Mouse (Mus musculus) adrenal gland, adult 2 months (tissue): ENCODE measurements around the gene Sumo2. TPM values are rescaled to one million over a fixed set of nuclear protein-coding genes. Genes with fewer than 3 reads are reported as not detected.
A peak's percentile ranks its signal among the peaks of the same experiment; 100 is the strongest.
"Not testable (repeated sequence)": the region's sequence is repeated elsewhere in the genome, so short reads cannot be mapped to it uniquely, and the experiment has no call there.

Experiments used
- DNase-seq: peaks from one replicate; pipeline ENCODE4 v3.0.0; 2021
- polyA plus RNA-seq: library from polyadenylated mRNA; depleted of rRNA; stranded (reverse); fragments of >200 nt; gene quantifications from 2 replicates; pipeline ENCODE4 v1.2.3, GENCODE M21; 2012
- total RNA-seq, 2 experiments: library from RNA; stranded (reverse); gene quantifications; 2 replicates each; pipeline ENCODE4 v1.2.3; 2021

Gene Sumo2
- total and polyA plus RNA-seq, 3 experiments, result 15.9 to 251 (median 241) TPM

GRCm38 (mm10) chr11:115519581-115519980, 16.5 kb downstream of the Sumo2 start:
- DNase-seq, result no peak

DNA sequence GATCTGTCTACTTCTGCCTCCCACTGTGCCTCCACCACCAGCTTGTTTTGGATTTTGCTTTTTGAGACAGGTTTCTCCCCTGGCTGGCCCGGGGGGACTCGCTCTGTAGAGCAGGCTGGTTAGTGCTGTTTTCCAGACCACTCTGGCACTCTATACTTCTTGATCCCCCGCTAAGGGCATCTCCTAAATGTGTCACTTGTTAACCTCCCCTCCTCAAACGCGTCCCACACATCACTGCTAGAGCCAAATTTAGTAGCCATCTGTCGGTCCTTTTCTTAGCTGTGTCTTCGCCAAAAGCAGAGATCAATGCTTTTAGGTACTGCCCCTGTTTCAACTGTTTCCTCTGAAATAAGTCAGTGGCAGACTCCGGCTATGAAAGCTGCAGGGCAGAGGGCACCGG, 17.4 kb downstream of the Sumo2 start:
- no peak for DNase-seq

DNA sequence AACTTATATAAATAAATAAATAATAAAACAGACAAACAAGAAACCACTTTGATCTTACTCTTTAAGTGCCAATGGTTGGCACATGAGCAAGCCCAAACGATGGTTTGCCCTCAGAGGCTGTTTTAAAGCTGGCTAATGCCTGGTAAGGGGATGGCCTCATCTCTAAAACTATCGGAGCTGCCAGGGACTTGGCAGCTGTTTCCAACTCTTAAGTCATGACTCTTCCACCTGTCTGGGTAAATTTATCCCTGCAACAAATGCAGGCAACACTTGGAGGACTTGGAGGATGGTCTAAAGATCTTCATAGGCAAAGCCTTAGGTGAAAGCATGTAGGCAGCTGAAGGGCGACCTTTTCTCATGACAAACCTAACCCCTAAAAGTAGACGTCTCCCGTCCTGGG, 19.1 kb downstream of the Sumo2 start:
- DNase-seq, result no peak

- DNase-seq, result no peak
These were observed 21.1 kb downstream of the Sumo2 start for GRCm38 (mm10) chr11:115515021-115515420.

GRCm38 (mm10) chr11:115514238-115514663, 21.8 kb downstream of the Sumo2 start, which contains the start of gene Jpt1:
TSS of gene Jpt1 (minus strand) at chr11:115514387.
- DNase-seq, result peak; percentile 99

DNA sequence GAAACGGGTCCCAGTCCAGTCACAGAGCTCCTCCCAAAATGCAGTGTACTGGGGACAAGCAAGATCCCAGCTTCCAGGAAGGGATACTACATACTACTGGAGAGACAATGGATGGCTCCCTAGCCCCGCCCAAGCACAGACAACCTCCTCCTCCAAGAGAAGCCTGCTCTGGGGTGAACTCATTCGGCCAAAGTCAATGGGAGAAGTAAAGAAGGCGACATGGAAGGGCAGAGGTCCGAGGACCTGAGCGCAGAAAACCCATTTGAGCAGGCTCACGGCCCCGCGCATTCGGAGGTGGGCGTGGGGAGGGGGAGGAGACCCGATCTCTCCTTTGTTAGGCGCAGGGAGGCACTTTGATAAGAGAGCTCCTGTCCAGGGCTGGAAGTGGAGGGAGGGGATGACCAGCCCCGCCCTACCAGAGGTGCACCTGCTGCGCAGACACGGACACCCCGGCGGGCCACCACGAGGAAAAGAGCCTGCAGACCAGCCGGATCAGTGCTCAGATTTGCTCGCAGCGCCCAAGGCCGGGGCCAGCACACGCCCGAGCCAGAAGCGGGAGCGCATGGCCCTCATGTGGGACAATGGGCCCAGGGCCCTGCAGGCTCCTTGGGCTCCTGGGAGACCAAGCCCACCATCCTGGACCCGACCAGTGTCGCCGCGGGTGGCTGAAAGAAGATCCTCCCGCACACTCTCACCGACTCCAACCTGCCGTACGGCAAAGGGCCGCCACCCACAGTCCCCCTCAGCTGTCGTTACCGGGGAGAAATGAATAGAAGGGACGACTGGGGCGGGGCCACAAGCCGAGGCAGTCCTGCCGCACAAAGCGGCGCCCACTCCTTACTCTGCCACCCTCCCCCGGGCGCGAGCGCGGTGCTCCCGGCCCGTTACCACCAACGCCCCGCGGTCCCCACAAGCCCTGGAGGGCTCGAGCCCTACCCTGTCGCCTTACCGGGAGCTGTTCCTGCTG, 22.5 kb downstream of the Sumo2 start:
- DNase-seq, result peak; percentile 73

DNA sequence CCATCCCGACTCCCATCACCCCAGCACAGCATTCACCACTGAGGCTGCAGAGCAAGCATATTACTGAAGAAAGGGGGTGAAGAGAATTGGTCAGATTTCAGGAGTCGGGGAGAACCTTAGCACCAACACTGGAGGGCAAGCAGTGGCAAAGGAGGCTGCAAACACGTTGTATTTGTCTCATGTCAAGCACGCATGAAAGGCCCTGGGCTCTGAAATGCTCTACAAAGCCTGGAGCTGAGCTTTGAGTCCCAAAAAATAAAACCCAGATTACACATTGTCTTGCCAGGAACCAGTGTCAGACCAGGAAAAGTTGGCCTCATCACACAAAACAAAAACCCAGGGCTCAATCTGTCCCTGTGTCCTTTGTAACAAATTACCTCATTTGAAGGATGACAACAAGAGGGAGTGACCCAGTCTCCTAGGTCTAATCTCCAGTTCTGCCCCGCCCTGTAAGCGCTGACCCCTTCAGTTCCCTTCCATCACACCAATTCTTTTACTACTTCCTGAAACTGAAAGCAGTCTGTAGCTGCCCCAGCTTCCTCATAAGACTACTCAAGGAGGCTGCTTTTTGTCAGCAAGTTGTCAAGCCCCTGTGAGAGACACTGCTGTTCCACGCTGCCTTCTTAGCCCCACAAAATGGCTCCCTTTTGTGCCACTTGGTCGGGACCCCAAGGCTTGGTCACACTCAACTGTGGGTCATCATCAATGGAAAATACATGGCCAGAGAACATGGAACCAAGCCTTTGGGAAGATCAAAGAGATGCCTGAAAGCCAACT, 23.5 kb downstream of the Sumo2 start:
- DNase-seq, result peak; percentile 20

DNA sequence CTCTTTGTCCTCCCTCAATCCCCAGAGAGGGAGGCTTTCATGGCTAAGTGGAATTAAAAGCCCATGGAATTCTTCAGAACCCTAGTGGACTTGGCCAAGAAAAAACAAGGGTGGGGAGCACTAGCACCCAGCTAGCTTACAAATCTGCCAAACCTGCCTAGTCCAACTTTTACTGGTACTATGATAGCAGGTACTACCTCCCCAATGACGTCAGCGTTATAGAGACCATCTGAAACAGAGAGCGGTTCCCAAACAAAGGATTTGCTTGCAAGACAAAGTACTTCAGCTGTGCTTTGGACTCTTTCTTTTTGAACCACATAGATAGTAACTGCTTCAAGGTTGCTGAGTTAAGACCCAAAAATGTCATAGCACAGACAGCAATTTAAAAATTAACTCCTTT, 24.1 kb downstream of the Sumo2 start:
- no peak for DNase-seq

DNA sequence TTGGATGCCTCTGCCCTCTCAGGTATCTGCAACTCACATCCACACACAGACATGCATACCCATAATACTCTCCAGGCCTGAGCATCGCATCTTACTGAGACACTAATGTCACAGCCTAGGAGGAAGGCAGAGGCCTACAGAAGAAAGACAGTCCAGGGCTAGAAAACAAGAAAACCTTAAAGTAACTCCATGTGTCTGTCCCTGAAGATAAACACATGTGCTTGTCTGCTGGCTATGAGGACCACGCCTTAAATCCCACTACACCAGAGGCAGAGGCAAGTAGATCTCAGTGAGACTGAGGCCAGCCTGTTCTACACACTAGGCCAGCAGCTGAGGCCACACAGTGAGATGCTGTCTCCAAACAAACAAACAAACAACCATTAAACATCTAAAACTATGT, 25.0 kb downstream of the Sumo2 start:
- DNase-seq, result no peak

DNA sequence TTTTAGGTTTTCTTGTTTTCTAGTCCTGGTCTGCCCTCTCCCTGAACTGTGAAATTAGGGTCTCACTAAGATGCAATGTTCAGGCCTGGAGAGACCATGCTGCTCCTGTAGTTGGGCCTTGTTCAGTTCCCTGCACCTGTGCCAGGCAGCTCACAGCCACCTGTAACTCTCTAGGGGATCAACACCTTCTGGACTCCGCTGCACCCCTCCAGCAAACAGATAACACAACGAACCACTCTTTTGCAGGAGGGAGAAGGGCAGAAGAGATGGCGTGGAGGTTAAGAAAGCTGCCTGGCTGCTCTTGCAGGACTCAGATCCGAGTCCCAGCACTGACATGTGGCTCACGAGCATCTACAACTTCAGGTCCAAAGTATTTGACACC, 25.6 kb downstream of the Sumo2 start:
- no peak for DNase-seq

DNA sequence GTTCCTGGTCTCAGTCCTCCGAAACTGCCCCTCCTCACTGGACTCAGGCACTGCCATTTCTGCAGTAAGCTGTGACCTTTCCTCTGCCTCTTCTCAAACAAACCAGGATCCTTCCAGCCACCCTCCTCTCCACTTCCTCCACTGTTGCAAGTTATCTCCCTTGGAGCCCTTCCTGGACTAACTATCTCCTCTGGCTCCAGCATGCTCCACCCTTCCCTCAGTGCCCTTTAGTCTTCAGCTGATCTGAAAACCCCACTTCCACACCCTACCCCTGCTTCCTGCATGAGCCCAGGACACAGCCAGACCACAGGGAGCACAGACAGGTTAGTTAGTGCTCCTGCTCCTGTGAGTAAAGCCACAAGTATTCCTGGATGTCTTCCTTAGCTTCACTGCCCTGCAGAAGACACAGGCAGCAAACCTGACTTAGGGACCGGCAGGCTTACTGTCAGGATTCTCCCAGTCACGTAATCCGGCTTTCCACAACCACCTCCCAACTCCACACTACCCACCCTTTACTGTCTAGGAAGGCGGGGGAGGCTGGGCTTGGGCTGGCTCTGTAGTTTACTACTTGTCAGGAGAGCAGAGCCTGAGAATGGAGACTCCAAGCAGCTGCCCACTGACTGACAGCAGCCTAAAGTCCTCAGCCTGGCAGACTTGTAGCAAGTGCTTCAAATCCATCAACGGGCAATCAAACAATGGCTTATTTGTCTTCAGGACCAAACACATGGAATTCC, 26.1 kb downstream of the Sumo2 start:
- DNase-seq, result no peak

- DNase-seq, result no peak
These were observed 28.0 kb downstream of the Sumo2 start for GRCm38 (mm10) chr11:115508061-115508460.

GRCm38 (mm10) chr11:115506586-115506985, 29.5 kb downstream of the Sumo2 start:
- no peak for DNase-seq

GRCm38 (mm10) chr11:115502636-115503035, 33.4 kb downstream of the Sumo2 start:
- no peak for DNase-seq

- DNase-seq, result not testable (repeated sequence)
These were observed 39.5 kb downstream of the Sumo2 start for GRCm38 (mm10) chr11:115496559-115496958.

DNA sequence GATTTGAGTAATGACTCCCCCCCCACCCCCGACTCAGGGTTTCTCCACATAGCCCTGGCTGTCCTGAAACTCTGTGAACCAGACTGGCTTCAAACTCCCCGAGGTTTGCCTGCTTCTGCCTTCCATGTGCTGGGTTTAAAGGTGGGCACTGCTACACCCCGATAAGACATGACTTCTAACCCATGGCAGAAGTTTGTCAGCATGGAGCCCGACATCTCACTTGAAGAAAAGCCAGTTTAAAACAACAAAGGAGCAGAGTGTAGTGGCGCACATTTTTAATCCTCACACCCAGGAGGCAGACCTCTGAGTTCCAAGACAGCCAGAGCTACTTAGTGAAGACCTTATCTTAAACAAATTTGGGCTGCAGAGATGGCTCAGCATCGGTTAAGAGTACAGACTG, 43.7 kb downstream of the Sumo2 start:
- no peak for DNase-seq

DNA sequence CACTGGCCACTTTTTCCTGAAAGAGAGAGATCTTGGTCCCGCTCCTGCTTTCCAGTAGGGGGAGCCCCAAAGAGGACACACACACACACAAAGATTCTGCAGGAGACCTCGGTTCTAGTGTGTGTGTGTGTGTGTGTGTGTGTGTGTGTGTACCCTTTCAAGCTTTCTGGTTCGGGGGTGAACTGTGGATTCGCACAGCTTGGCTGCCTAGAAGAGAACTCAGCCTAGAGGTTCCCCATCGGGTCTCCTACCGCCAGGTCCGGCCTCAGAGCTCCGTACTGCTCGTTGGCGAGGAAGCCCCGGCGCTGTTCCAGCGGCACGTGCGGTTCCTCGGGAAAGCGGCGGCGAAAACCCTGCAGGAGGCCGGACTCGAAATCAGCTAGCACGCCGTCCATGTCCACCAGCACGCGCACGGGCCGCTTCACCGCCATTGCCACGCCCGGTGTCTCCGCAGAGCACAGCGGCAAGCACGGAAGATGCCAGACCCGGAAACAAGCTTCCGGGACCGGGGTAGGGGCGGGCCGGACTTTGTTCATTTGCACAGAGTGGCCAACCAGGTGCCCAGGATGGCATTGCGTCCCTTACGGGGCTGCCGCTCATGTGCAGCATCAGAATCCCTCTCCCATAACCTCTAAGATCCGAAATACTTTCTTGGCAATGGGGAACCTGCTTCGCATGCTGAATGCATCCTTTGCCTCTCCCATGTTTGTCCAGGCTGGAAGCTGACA, 44.6 kb downstream of the Sumo2 start, which contains the start of gene Nt5c:
Gene Nt5c (minus strand): TSS at position 507 of the 728 bp plus-strand sequence.
- peak; percentile 92 for DNase-seq

- peak; percentile 80 for DNase-seq
These were observed 45.4 kb downstream of the Sumo2 start for GRCm38 (mm10) chr11:115490441-115491355.

DNA sequence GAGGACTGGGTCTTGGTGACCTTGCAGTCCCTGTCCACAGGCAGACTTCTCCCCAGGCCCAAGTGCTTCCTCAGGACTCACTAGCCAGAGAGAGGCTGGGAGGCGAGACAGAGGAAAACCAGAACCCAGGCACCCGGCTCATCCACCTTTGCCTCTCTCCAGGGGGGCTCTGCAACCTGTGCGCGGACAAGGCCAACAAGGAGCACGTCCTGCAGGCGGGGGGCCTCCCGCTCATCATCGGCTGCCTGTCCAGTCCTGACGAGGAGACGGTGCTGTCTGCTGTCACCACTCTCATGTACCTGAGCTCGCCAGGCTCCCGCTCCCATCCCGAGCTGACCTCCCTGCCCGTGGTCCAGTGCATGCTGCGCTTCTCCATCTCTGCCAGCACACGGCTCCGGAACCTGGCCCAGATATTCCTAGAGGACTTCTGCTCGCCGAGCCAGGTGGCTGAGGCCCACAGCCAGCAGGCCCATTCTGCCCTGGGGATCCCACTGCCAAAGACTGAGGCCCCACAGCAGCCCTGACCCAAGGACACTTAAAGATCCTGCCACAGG, 47.4 kb downstream of the Sumo2 start:
- no peak for DNase-seq

DNA sequence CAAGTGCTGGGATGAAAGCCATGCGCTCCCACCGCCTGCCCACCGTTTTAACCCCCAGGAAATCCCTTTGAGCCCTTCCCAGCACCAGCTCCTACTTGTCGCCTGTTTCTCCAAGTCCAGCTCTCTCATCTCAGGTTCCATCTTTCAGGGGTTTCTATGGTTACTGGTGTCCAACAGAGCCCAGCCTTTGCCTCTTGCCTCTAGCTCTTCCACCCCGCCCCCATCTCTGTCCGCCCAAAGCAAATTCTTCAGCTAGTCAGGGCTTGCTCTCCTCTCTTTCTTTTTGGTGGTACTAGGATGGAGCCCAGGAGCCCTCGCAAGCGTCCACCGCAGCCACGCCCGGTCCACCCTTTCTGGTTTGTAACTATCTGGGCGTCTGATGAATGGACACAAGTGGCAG, 50.9 kb downstream of the Sumo2 start:
- no peak for DNase-seq
